In genomic region chr6:86786545-86786944, GRCm38 (mm10) we compare ENCODE assay signal across 16 mouse cellular contexts.
"Had no signal": no experiment of that assay in that cellular context is flagged by ENCODE, and none has a peak within 500 bp of the region (broad histone marks: within the 10 kb centered on the region; RNA-seq: fewer than 3 reads in every experiment).

No protein-coding gene starts in this region.

- H3K27me3 ChIP-seq: stomach, embryonic 15.5 days had no signal

- H3K36me3 ChIP-seq: neural tube, embryonic 13.5 days; neural tube, embryonic 15.5 days; stomach, embryonic 15.5 days had no signal

- H3K27ac ChIP-seq: neural tube, embryonic 13.5 days; neural tube, embryonic 15.5 days; stomach, embryonic 15.5 days; stomach, postnatal 0 days had no signal

- H3K4me2 ChIP-seq: neural tube, embryonic 13.5 days; neural tube, embryonic 15.5 days; stomach, embryonic 15.5 days had no signal

- H3K4me3 ChIP-seq: neural tube, embryonic 13.5 days; neural tube, embryonic 15.5 days; stomach, embryonic 15.5 days had no signal

- H3K9me3 ChIP-seq: neural tube, embryonic 13.5 days; neural tube, embryonic 15.5 days; stomach, embryonic 15.5 days had no signal

- H3K4me1 ChIP-seq: neural tube, embryonic 13.5 days; neural tube, embryonic 15.5 days had no signal

- H3K9ac ChIP-seq: neural tube, embryonic 13.5 days; neural tube, embryonic 15.5 days; stomach, embryonic 15.5 days had no signal

- DNase-seq: retina, postnatal 1 day; right cerebral cortex, adult 18-20 months; right cerebral cortex, postnatal 14 days; right cerebral cortex, postnatal 25 days; right cerebral cortex, postnatal 4 days; spleen, adult 18-20 months; thymus, adult 18-20 months; thymus, adult 2 months; thymus, postnatal 14 days; thymus, postnatal 25 days; thymus, postnatal 36 days; thymus, postnatal 4 days had no signal
